Mouse (Mus musculus) MEL (cell line): Measurements from ENCODE around the gene Gm17584. TPM values are rescaled to one million over a fixed set of nuclear protein-coding genes. Genes with fewer than 3 reads are reported as not detected.
"Not testable (repeated sequence)": the region's sequence is repeated elsewhere in the genome, so short reads cannot be mapped to it uniquely, and the experiment has no call there.

Experiments
- DNase-seq: peaks from one replicate; pipeline ENCODE4 v3.0.0; 2011; ENCODE audit warnings: low read depth, low spot score
- H3K27ac ChIP-seq: 2 replicates; pipeline ENCODE4 v1.5.1; 2012; ENCODE audit warnings: low read depth, mild to moderate bottlenecking, control low read depth, low read length, moderate library complexity; ENCODE audit not compliant: control insufficient read depth
- H3K27me3 ChIP-seq, 2 experiments: fragments of 150-350 bp in 1 of 2; sonication (generic) in 1 of 2; 2 replicates each; pipeline ENCODE4 v1.6.1; 2012; ENCODE audit warnings: low read length in 2 of 2, mild to moderate bottlenecking in 2 of 2, improper control_type of control experiment in 1 of 2, moderate library complexity in 1 of 2; ENCODE audit not compliant: insufficient read depth in 2 of 2, control insufficient read depth in 1 of 2
- H3K36me3 ChIP-seq, 2 experiments: 2 replicates each; pipeline ENCODE4 v1.6.1; 2012 to 2014; ENCODE audit warnings: low read length in 2 of 2, improper control_type of control experiment in 1 of 2, inconsistent platforms in 1 of 2, mild to moderate bottlenecking in 1 of 2; ENCODE audit not compliant: insufficient read depth in 2 of 2, control insufficient read depth in 1 of 2
- H3K4me1 ChIP-seq, 2 experiments: fragments of 150-350 bp in 1 of 2; sonication (generic) in 1 of 2; 2 replicates each; pipeline ENCODE4 v1.6.1; 2012; ENCODE audit warnings: low read length in 2 of 2, improper control_type of control experiment in 1 of 2, mild to moderate bottlenecking in 1 of 2; ENCODE audit not compliant: insufficient read depth in 2 of 2, control insufficient read depth in 1 of 2
- H3K4me3 ChIP-seq, 2 experiments: fragments of 150-350 bp in 1 of 2; sonication (generic) in 1 of 2; 2 replicates each; pipeline ENCODE4 v1.5.1; 2012; ENCODE audit warnings: low read depth in 2 of 2, low read length in 2 of 2, mild to moderate bottlenecking in 2 of 2, moderate library complexity in 2 of 2, control low read depth in 1 of 2, improper control_type of control experiment in 1 of 2; ENCODE audit not compliant: control insufficient read depth in 1 of 2, insufficient read depth in 1 of 2
- H3K79me2 ChIP-seq: 2 replicates; pipeline ENCODE4 v1.6.1; 2012; ENCODE audit warnings: mild to moderate bottlenecking, low read length, moderate library complexity; ENCODE audit not compliant: control insufficient read depth, poor library complexity, insufficient read depth
- H3K9ac ChIP-seq: 2 replicates; pipeline ENCODE4 v1.6.1; 2012; ENCODE audit warnings: low read depth, mild to moderate bottlenecking, control low read depth, low read length, moderate library complexity; ENCODE audit not compliant: control insufficient read depth, poor library complexity, severe bottlenecking
- H3K9me3 ChIP-seq: fragments of 150-350 bp; sonication (generic); replicated peaks from 2 replicates; pipeline ENCODE4 v1.6.1; 2012; ENCODE audit warnings: mild to moderate bottlenecking, low read length, improper control_type of control experiment, moderate library complexity; ENCODE audit not compliant: insufficient read depth
- polyA plus RNA-seq, 2 experiments: library from polyadenylated mRNA; stranded (reverse) in 1 of 2; unstranded in 1 of 2; fragments of >175 nt in 1 of 2; fragments of >200 nt in 1 of 2; gene quantifications; 2 replicates each; pipeline versions ENCODE4 v1.2.1 to v1.2.4; 2012; ENCODE audit warnings: low replicate concordance in 2 of 2, low read depth in 1 of 2; ENCODE audit not compliant: insufficient read length in 2 of 2, insufficient read depth in 1 of 2, missing spikeins in 1 of 2
- total RNA-seq: library from RNA; depleted of rRNA; stranded (reverse); fragments of 300-350 nt; gene quantifications from 2 replicates; pipeline ENCODE4 v1.2.3, GENCODE M21; 2012; rRNA removed

The Gm17584 gene
- total RNA-seq (not detected in 2 replicates), polyA plus RNA-seq (not detected)

DNA sequence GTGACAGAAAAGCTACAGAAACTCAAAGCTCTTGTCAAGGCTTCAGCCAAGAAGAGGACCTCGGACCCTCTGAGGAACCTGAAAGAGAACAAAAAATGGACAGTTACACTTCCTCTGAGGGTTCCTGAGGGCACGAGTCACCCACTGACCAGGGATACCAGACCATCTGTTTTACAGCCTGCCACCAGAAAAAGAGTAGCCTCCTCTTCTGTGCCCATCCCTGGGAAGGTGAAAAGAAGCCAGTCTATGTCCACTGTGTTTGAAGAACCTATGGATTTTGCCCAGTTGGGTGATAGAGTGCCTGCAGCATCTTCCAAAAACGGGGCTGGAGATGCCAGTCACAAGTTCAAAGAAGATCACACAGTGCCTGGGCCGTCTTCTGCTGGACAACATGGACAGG, at the start of gene Gm17584:
Gm17584 (plus strand) TSS at position 301 of the 400 bp plus-strand sequence.
- H3K9ac ChIP-seq, H3K4me3 ChIP-seq, H3K27me3 ChIP-seq, H3K27ac ChIP-seq, H3K36me3 ChIP-seq, DNase-seq, H3K79me2 ChIP-seq, H3K9me3 ChIP-seq, H3K4me1 ChIP-seq: not testable (repeated sequence)

Other genes starting within 250 kb of the Gm17584 start
- not detected in 2 replicates for gene Gm17469, start 129.3 kb downstream of the Gm17584 start, total RNA-seq
- not detected for gene Gm17469, start 129.3 kb downstream of the Gm17584 start, polyA plus RNA-seq